Mouse (Mus musculus) urinary bladder, adult 2 months (tissue): ENCODE measurements at regions not wholly inside any gene's neighbourhood (a gene's known extent, or its start where the extent isn't known, plus 50 kb on each side); places are given as distances from the start of the nearest gene placed in this dataset.

ENCODE experiments used
- DNase-seq: peaks from one replicate; pipeline ENCODE4 v3.0.0; 2022; ENCODE audit warnings: low spot score

DNA sequence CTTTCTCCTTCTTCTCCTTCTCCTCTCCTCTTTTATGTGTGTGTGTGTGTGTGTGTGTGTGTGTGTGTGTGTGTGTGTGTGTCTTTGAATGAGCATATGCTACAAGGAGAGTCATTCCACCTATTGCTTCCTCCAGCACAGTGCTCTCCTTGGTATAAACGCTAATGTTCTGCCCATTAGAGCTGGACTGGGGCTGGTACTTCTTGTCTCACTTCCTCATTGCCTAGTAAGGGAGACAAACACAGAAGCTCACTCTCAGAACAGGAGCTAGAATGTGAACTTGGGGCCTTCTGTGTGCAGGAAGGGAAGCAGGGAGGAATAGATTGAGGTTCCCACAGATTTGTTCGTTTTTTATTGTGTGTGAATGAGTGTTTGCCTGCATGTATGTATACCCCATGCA, 54.9 kb upstream of the Shb start:
- DNase-seq: no peak

DNA sequence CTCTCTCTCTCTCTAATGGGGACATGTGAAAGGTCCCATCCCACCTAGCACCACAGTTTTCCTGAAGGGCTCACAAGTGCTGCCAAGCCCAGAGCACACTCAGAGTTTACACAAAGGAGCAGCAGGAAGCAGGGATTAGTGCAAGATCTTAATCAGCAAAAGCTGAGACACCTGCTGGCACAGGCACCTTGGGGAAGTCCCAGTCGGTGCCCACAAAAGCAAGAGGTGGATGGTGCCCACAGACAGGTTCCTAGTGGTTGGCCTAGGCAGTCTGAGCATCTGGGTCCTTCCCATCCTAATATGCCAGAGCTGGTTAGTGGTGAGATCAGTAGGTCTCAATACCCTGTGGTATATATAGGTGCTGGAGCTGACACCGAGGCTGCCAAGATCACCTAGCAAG, 54.0 kb upstream of the Shb start:
- no peak for DNase-seq

DNA sequence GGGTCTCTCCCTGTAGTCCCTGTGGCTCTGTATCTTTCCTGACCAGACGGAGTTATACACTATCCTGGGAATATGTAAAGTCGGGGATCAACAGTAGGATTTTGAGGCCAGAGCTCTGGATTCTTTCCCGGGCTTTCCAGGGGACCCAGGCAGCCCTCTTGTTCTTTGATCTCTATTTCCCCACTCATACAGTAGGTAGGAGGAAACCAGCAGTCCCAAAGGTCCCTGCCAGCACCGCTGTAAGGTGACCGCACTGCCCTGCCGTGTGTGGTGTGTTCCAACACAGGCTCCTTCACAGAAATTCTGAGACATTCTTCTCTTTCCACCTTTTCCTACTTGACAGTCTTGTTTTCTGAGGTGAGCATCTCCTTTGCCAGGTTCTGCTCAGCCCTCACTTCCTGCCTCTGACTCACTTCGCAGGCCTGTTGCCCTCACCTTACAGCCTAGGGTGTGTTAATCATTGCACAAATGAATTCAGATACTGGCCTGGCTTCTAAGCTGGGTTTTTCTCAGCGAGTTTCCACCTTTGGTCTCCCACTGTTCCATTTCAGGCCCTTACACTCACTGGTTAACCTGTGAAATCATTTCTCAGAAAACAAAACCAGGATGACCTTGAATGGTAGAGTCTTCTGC, 53.0 kb upstream of the Shb start:
- DNase-seq: no peak

DNA sequence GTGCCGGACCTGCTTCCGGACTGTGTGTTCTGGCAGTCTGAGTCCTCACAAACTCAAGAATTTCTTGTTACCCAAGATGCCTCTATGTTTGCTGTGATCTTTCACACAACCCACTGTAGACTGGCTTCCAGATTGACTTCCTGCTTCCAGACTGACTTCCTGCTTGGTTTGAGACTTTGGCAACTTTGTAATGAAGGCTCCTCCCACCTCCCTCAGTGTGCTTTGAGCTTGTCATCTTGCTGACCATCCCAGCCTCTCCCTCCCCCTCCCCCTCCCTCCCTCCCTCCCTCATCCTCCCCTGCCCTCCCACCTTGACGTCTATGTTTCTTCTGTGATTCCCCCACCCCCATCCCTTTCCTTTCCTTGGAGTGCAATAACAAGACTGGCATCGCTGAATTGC, 51.7 kb upstream of the Shb start:
- no peak for DNase-seq

DNA sequence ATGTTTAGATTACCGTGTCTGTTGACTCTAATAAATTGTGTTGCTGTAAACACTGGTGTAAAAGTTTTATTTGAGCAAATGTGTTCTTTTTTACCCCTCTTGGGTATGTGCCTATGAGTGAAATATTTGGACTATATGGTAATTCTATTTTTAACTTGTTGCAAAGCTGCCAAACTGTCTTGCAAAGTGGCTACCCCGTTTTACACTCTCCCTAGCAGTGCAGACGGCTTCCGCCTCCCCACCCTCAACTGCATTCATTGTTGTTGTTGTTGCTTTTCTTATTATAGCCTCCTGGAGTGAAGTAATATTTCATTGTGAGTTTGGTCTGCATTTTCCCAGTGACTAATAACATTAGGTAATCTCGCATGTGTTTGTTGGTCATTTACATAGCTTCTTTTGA, 50.2 kb upstream of the Shb start:
- DNase-seq: no peak
